Mouse (Mus musculus) limb, embryonic 14.5 days (tissue): ENCODE results near the gene Alox12. TPM values are rescaled to one million over a fixed set of nuclear protein-coding genes. Genes with fewer than 3 reads are reported as not detected.

ENCODE experiments used
- ATAC-seq: fragments of 200-750 bp; cut with Nextera tagmentation; 2 replicates; pipeline ENCODE4 v1.8.0; 2017; ENCODE audit warnings: low read depth, moderate number of reproducible peaks, moderate TSS enrichment; ENCODE audit not compliant: low FRiP score
- DNase-seq: peaks from one replicate; pipeline ENCODE4 v3.0.0-alpha.2; 2015; ENCODE audit warnings: low spot score
- H3K27ac ChIP-seq: fragments of 300-500 bp; sonication (generic); replicated peaks from 2 replicates; pipeline ENCODE4 v1.5.1; 2014; ENCODE audit warnings: low read depth, mild to moderate bottlenecking, low read length, moderate library complexity, mixed read lengths
- H3K27me3 ChIP-seq: fragments of 300-500 bp; sonication (generic); 2 replicates; pipeline ENCODE4 v1.6.1; 2014; ENCODE audit warnings: low read length, mixed read lengths; ENCODE audit not compliant: control insufficient read depth, insufficient read depth
- H3K36me3 ChIP-seq: fragments of 300-500 bp; sonication (generic); 2 replicates; pipeline ENCODE4 v1.6.1; 2014; ENCODE audit warnings: mild to moderate bottlenecking, low read length, moderate library complexity, mixed read lengths; ENCODE audit not compliant: control insufficient read depth, insufficient read depth
- H3K4me1 ChIP-seq: fragments of 300-500 bp; sonication (generic); 2 replicates; pipeline ENCODE4 v1.6.1; 2014; ENCODE audit warnings: antibody characterized with exemption, low read length, mixed read lengths; ENCODE audit not compliant: control insufficient read depth, insufficient read depth
- H3K4me2 ChIP-seq: fragments of 300-500 bp; sonication (generic); replicated peaks from 2 replicates; pipeline ENCODE4 v1.6.1; 2014; ENCODE audit warnings: low read depth, mild to moderate bottlenecking, low read length, moderate library complexity; ENCODE audit not compliant: severe bottlenecking
- H3K4me3 ChIP-seq: fragments of 300-500 bp; sonication (generic); replicated peaks from 2 replicates; pipeline ENCODE4 v1.5.1; 2014; ENCODE audit warnings: low read length
- H3K9ac ChIP-seq: fragments of 300-500 bp; sonication (generic); 2 replicates; pipeline ENCODE4 v1.6.1; 2014; ENCODE audit warnings: mild to moderate bottlenecking, low read depth, low read length, moderate library complexity; ENCODE audit not compliant: severe bottlenecking
- H3K9me3 ChIP-seq: fragments of 300-500 bp; sonication (generic); 2 replicates; pipeline ENCODE4 v1.6.1; 2016; ENCODE audit warnings: low read length; ENCODE audit not compliant: control insufficient read depth
- POLR2A ChIP-seq: fragments of 200-500 bp; IDR thresholded peaks from 2 replicates; pipeline ENCODE4 v1.8.0; 2012; ENCODE audit warnings: inconsistent platforms, mild to moderate bottlenecking, moderate library complexity, borderline replicate concordance; ENCODE audit not compliant: insufficient read depth, insufficient read length; ENCODE audit errors: extremely low read depth
- WGBS: fragments of 180-500 bp; shearing (Covaris S2); extraction: QIAGEN DNeasy Blood & Tissue Kit; methylation state at CpG from one replicate; pipeline ENCODE4 v1.1.7; 2014; 5-methylcytosine and 5-hydroxymethylcytosine counted together
- polyA plus RNA-seq, 2 experiments: library from polyadenylated mRNA; depleted of rRNA in 1 of 2; stranded (reverse) in 1 of 2; unstranded in 1 of 2; fragments of >200 nt; fragmentation: Nextera tagmentation in 1 of 2; extraction: Ambion mirVana in 1 of 2; gene quantifications; 2 replicates each; pipeline versions ENCODE4 v1.2.1 to v1.2.3; 2012 to 2014

Gene Alox12
- polyA plus RNA-seq, 2 experiments = 7.4 to 11.1 TPM

- WGBS = 4% methylated on average over 18 of the region's 18 CpGs
- ATAC-seq (no peak), DNase-seq (no peak)
- Histone ChIP-seq H3K36me3 (no peaks in the 10 kb centered on the region), H3K4me2 (peak overlapping the region; percentile 53; the same call in 1 of the 2 replicates), H3K9me3 (no peaks in the 10 kb centered on the region), H3K9ac (no peak overlapping the region), H3K4me1 (0 out of 2 replicates have a peak, but pooled peaks cover 5% of the 10 kb centered on the region), H3K4me3 (peak overlapping the region; percentile 31), H3K27ac (no peak overlapping the region), H3K27me3 (peaks cover 36% of the 10 kb centered on the region)
- no peak for TF ChIP-seq POLR2A
These were observed 816 bp downstream of the Alox12 start for GRCm38 (mm10) chr11:70254337-70254736.

- DNase-seq (no peak), ATAC-seq (no peak)
- no peak for TF ChIP-seq POLR2A
- Histone ChIP-seq H3K4me1 (0 out of 2 replicates have a peak, but pooled peaks cover 5% of the 10 kb centered on the region), H3K9ac (no peak overlapping the region), H3K4me2 (no peak overlapping the region), H3K27me3 (peaks cover 36% of the 10 kb centered on the region), H3K4me3 (no peak overlapping the region), H3K27ac (no peak overlapping the region), H3K36me3 (no peaks in the 10 kb centered on the region), H3K9me3 (no peaks in the 10 kb centered on the region)
- 81% methylated on average over 8 of the region's 8 CpGs for WGBS
These were observed 3.3 kb downstream of the Alox12 start for GRCm38 (mm10) chr11:70251853-70252252.

- TF ChIP-seq POLR2A = no peak
- no peak for DNase-seq
- Histone ChIP-seq H3K27ac (no peak overlapping the region), H3K9me3 (no peaks in the 10 kb centered on the region), H3K27me3 (peaks cover 31% of the 10 kb centered on the region), H3K4me3 (no peak overlapping the region), H3K4me1 (0 out of 2 replicates have a peak, but pooled peaks cover 4% of the 10 kb centered on the region), H3K36me3 (no peaks in the 10 kb centered on the region), H3K9ac (no peak overlapping the region), H3K4me2 (no peak overlapping the region)
- 67% methylated on average over 11 of the region's 11 CpGs for WGBS
- ATAC-seq = no peak
These were observed 5.0 kb downstream of the Alox12 start for GRCm38 (mm10) chr11:70250150-70250549.

DNA sequence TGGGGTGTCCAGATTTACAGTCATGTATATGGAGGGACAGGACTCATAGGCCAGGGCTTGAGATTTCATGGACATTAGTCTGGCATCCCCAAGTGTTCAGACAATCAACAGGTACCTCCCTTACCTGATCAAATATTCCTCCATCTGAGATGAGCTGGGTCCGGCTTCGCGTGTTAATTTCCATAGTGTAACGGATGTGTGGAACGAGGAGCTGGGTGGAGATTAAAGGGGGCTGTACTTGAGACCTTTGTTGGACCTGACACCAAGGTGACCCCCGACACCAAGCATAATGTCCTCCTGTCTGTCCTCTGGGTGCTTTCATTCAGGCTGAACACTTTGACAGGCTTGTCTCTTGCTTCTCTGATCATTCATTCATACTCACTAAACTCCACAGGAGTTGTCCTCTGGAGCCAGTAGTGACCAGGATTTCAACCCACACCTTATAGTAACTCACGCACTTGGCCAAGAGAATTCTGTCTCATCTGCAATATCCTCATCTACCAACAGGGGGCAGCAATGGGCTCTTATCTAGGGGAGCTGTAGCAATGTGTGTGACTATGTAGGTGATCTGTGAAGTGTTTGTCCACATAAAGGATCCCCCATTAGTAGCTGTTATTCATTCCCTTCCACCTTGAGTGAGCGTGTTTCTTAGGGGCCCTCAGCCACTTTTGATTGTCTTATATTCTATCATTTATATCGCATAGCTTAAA is 7.9 kb downstream of the Alox12 start:
- no peak for TF ChIP-seq POLR2A
- WGBS = 52% methylated on average over 9 of the region's 9 CpGs
- H3K4me3 ChIP-seq = no peak overlapping the region
- H3K4me2 ChIP-seq = no peak overlapping the region
- H3K27me3 ChIP-seq = 0 out of 2 replicates have a peak, but pooled peaks cover 5% of the 10 kb centered on the region
- H3K9ac ChIP-seq = no peak overlapping the region
- no peak for ATAC-seq
- no peaks in the 10 kb centered on the region for H3K36me3 ChIP-seq
- H3K27ac ChIP-seq = no peak overlapping the region
- H3K4me1 ChIP-seq = no peaks in the 10 kb centered on the region
- no peaks in the 10 kb centered on the region for H3K9me3 ChIP-seq
- DNase-seq = peak; percentile 66

DNA sequence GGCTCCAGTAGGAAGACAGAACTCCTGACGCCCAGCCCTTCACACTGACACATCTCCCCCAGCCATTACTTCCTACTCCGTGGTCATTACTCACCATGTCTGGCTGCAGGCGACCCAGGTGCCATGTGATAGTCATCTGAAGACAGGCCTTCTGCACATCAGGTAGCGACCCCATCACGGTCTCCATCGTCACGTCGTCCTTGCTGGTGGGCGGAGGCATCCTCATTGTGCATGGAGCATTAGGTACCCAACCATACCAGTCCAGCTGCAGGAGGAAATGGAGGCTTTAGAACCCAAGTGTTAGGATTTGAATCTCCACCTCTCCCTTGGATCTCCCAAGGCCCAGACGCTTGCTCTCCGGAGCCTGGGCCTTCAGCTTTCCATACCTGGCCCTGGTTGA is 12.6 kb downstream of the Alox12 start:
- 69% methylated on average over 11 of the region's 11 CpGs for WGBS
- no peak for TF ChIP-seq POLR2A

More for the DNA sequence above, 12.6 kb downstream of the Alox12 start:
- DNase-seq = no peak
- Histone ChIP-seq H3K27me3 (no peaks in the 10 kb centered on the region), H3K4me1 (peaks cover 12% of the 10 kb centered on the region), H3K9ac (no peak overlapping the region), H3K4me2 (no peak overlapping the region), H3K27ac (no peak overlapping the region), H3K36me3 (no peaks in the 10 kb centered on the region), H3K9me3 (no peaks in the 10 kb centered on the region), H3K4me3 (no peak overlapping the region)
- ATAC-seq = no peak
